Mouse (Mus musculus) kidney, postnatal 0 days (tissue): ENCODE measurements at regions not wholly inside any gene's neighbourhood (a gene's known extent, or its start where the extent isn't known, plus 50 kb on each side); places are given as distances from the start of the nearest gene placed in this dataset.
"Not testable (repeated sequence)": the region's sequence is repeated elsewhere in the genome, so short reads cannot be mapped to it uniquely, and the experiment has no call there.

Experiments
- ATAC-seq: fragments of 200-750 bp; cut with Nextera tagmentation; replicated peaks from 2 replicates; pipeline ENCODE4 v1.8.0; 2017; ENCODE audit warnings: low read depth, moderate number of reproducible peaks, moderate TSS enrichment, moderate library complexity; ENCODE audit not compliant: low FRiP score
- DNase-seq: peaks from one replicate; pipeline ENCODE4 v3.0.0-alpha.2; 2016; ENCODE audit warnings: low spot score
- H3K27ac ChIP-seq: fragments of 300-500 bp; sonication (generic); 2 replicates; pipeline ENCODE4 v1.5.1; 2014; ENCODE audit warnings: mild to moderate bottlenecking
- H3K27me3 ChIP-seq: fragments of 300-500 bp; sonication (generic); 2 replicates; pipeline ENCODE4 v1.6.1; 2014; ENCODE audit warnings: low read length, mixed read lengths; ENCODE audit not compliant: insufficient read depth
- H3K36me3 ChIP-seq: fragments of 300-500 bp; sonication (generic); 2 replicates; pipeline ENCODE4 v1.6.1; 2014; ENCODE audit warnings: low read length, mixed read lengths; ENCODE audit not compliant: insufficient read depth
- H3K4me1 ChIP-seq: fragments of 300-500 bp; sonication (generic); replicated peaks from 2 replicates; pipeline ENCODE4 v1.6.1; 2014; ENCODE audit warnings: antibody characterized with exemption, low read length, mixed read lengths; ENCODE audit not compliant: insufficient read depth
- H3K4me2 ChIP-seq: fragments of 300-500 bp; sonication (generic); 2 replicates; pipeline ENCODE4 v1.6.1; 2014; ENCODE audit warnings: mild to moderate bottlenecking, low read length, moderate library complexity, mixed read lengths
- H3K4me3 ChIP-seq: fragments of 300-500 bp; sonication (generic); replicated peaks from 2 replicates; pipeline ENCODE4 v1.5.1; 2014; ENCODE audit warnings: low read depth, low read length
- H3K9ac ChIP-seq: fragments of 300-500 bp; sonication (generic); 2 replicates; pipeline ENCODE4 v1.6.1; 2014; ENCODE audit warnings: low read depth, low read length
- H3K9me3 ChIP-seq: fragments of 300-500 bp; sonication (generic); replicated peaks from 2 replicates; pipeline ENCODE4 v1.6.1; 2016; ENCODE audit warnings: low read length, inconsistent platforms, mixed read lengths
- CTCF ChIP-seq: IDR thresholded peaks from 2 replicates; pipeline ENCODE4 v1.5.1; 2016; ENCODE audit warnings: antibody characterized with exemption, low read depth, mild to moderate bottlenecking, moderate library complexity
- WGBS: fragments of 180-500 bp; shearing (Covaris S2); extraction: QIAGEN DNeasy Blood & Tissue Kit; methylation state at CpG from one replicate; pipeline ENCODE4 v1.1.7; 2014; 5-methylcytosine and 5-hydroxymethylcytosine counted together

DNA sequence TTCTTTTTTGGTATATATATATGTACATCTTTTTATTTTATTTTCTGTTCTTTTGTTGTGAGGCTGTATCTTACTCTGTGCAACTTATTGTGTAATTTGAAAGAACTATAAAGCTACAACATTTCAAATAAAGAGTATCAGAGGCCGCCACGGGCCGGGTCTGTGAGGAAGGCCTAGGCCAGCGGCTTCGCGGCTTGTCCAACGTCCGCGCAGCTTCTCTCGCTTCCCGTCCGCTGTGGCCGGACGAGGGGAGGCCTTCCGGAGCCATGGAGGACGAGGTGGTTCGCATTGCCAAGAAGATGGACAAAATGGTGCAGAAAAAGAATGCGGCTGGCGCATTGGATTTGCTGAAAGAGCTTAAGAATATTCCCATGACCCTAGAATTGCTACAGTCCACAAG is 167.4 kb downstream of the Kif21a start:
- not testable (repeated sequence) for H3K4me3 ChIP-seq, H3K36me3 ChIP-seq, H3K27me3 ChIP-seq, H3K9ac ChIP-seq, H3K27ac ChIP-seq, DNase-seq, H3K9me3 ChIP-seq, ATAC-seq, H3K4me1 ChIP-seq, H3K4me2 ChIP-seq
- WGBS = 92% methylated on average over 19 of the region's 19 CpGs

DNA sequence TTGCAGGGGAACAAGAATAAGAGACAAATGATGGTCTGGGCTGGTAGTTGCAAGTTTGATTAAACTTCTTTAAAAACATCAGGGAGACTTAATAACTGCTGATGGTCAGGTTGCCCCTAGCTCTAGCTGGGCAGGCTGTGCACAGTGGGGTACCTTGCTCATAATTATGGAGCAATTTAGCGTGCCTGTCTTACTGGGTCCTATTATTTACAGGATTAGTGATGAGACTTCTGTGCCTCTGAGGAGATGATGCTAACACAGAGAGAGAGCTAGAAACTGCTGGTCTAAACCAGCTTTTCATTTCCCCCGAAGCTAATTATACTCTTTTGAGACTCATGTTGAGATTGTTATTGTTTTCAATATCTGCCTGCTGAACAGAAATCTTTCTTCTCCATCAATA is 180.3 kb downstream of the Kif21a start:
- Histone ChIP-seq H3K4me2 (no peak overlapping the region), H3K27me3 (no peaks in the 10 kb centered on the region), H3K36me3 (no peaks in the 10 kb centered on the region), H3K9me3 (no peaks in the 10 kb centered on the region), H3K9ac (no peak overlapping the region), H3K27ac (no peak overlapping the region), H3K4me3 (no peak overlapping the region), H3K4me1 (no peaks in the 10 kb centered on the region)
- WGBS = 88% methylated on average over 2 of the region's 2 CpGs
- no peak for ATAC-seq
- TF ChIP-seq CTCF = no peak
- DNase-seq = no peak

- DNase-seq, ATAC-seq, H3K4me2 ChIP-seq, H3K27me3 ChIP-seq, H3K36me3 ChIP-seq, H3K4me3 ChIP-seq, H3K9ac ChIP-seq, H3K9me3 ChIP-seq, H3K4me1 ChIP-seq, H3K27ac ChIP-seq: not testable (repeated sequence)
- 90% methylated on average over 1 of the region's 4 CpGs for WGBS
These were observed 174.5 kb upstream of the Cpne8 start for GRCm38 (mm10) chr15:90853763-90854162.

GRCm38 (mm10) chr15:90851991-90852390 is 172.8 kb upstream of the Cpne8 start:
- ATAC-seq = no peak
- Histone ChIP-seq H3K9ac (no peak overlapping the region), H3K4me1 (no peaks in the 10 kb centered on the region), H3K9me3 (no peaks in the 10 kb centered on the region), H3K27me3 (no peaks in the 10 kb centered on the region), H3K36me3 (no peaks in the 10 kb centered on the region), H3K4me3 (no peak overlapping the region), H3K4me2 (no peak overlapping the region), H3K27ac (no peak overlapping the region)
- no peak for DNase-seq
- no peak for TF ChIP-seq CTCF
- WGBS = 91% methylated on average over 2 of the region's 2 CpGs

DNA sequence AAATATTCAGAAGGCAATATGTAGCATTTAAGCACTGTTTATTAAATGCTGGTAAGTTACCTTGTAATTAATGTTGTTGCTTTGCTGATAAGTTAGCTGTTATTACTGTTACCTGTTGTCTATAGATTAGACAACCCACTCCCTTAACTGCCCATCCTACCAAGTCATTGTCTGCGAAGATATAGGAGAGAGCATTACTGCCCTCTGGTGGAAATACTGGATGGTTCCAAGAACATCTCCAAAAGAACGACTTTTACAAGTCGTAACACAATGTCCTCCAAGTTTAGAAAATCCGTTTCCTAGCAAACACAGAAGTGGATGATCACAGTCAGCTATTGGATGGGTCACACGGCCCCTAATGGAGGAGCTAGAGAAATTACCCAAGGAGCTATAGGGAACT is 162.2 kb upstream of the Cpne8 start:
- Histone ChIP-seq H3K36me3 (no peaks in the 10 kb centered on the region), H3K4me3 (no peak overlapping the region), H3K4me2 (no peak overlapping the region), H3K9ac (no peak overlapping the region), H3K9me3 (no peaks in the 10 kb centered on the region), H3K27me3 (no peaks in the 10 kb centered on the region), H3K4me1 (no peaks in the 10 kb centered on the region), H3K27ac (no peak overlapping the region)
- ATAC-seq (no peak), DNase-seq (peak; percentile 72)
- TF ChIP-seq CTCF = peak; percentile 82
- 14% methylated on average over 5 of the region's 5 CpGs for WGBS

DNA sequence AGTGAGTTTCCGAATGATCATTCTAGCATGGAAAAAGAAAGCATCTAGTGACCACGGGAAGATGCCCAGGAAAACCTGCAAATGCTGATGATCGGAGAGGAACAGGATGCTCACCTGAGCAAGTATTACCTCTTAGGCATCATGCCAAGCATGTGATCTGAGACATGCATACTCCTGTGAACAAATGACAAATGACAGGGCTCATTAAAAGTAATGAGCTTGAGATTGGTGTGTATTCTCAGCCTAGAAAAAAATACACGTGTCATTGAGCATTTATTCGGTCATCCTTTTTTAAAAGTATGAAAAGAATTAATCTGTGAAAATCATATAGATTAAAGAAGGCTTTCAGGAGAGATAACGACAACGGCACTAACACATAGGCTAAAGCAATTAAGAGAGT is 156.4 kb upstream of the Cpne8 start:
- Histone ChIP-seq H3K4me3 (no peak overlapping the region), H3K27me3 (no peaks in the 10 kb centered on the region), H3K9ac (no peak overlapping the region), H3K4me1 (no peaks in the 10 kb centered on the region), H3K36me3 (no peaks in the 10 kb centered on the region), H3K9me3 (no peaks in the 10 kb centered on the region; the same call in 1 of the 2 replicates), H3K27ac (no peak overlapping the region), H3K4me2 (no peak overlapping the region)
- TF ChIP-seq CTCF = no peak
- 76% methylated on average over 7 of the region's 7 CpGs for WGBS
- ATAC-seq = no peak
- DNase-seq = no peak

- Histone ChIP-seq H3K4me3 (no peak overlapping the region), H3K4me2 (no peak overlapping the region), H3K27ac (no peak overlapping the region), H3K9ac (no peak overlapping the region), H3K27me3 (no peaks in the 10 kb centered on the region), H3K36me3 (no peaks in the 10 kb centered on the region), H3K9me3 (no peaks in the 10 kb centered on the region; the same call in 1 of the 2 replicates), H3K4me1 (no peaks in the 10 kb centered on the region)
- DNase-seq (peak; percentile 70), ATAC-seq (0 out of 2 replicates have a peak, but pooled peaks have one; percentile 33)
- TF ChIP-seq CTCF = no peak
- 14% methylated on average over 4 of the region's 4 CpGs for WGBS
These were observed 148.6 kb upstream of the Cpne8 start for GRCm38 (mm10) chr15:90827816-90828215.
